Mouse (Mus musculus): ENCODE data around the gene Depdc1b.

Depdc1b gene

DNA sequence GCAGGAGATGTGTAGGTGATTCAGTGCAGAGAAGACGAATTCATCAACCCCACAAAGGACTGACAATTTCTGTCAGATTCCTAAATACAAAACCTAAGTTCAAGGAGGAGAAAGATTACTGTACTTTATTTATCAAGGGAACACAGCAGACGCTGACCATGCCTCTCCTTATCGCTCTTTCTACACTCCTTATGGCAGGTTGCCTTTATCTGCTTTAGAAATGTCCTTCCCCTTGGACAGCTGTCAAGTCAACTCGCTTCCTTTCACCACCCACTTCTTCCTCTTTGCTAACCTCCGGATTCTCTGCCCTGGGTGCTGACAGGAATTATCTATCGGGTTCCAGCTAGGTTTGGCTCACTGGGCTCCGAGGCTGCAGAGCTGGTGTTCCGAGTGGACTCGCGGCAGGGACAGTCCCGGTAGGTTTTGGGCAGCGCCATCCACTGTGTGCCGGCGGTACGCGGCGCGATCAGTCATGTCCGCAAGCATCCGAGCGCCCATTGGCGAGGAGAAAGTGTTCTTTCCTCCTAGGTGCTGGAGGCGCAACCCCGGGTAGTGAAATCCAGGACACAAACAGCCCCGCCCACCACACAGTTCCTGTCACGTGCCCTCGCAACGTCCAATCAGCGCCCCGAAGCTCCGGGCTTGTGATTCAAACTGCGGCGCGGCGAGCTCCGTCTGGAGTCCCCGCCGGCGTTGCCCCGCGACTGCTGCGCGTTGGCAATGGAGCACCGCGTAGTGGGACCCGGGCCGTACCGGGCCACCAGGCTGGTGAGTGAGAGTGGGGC, at the start of gene Depdc1b:
Depdc1b (plus strand) TSS at position 631 of the 785 bp plus-strand sequence.
- DNase-seq (ENCODE audit: low spot score in 2 of 2): peak; percentile 91 to 92

DNA sequence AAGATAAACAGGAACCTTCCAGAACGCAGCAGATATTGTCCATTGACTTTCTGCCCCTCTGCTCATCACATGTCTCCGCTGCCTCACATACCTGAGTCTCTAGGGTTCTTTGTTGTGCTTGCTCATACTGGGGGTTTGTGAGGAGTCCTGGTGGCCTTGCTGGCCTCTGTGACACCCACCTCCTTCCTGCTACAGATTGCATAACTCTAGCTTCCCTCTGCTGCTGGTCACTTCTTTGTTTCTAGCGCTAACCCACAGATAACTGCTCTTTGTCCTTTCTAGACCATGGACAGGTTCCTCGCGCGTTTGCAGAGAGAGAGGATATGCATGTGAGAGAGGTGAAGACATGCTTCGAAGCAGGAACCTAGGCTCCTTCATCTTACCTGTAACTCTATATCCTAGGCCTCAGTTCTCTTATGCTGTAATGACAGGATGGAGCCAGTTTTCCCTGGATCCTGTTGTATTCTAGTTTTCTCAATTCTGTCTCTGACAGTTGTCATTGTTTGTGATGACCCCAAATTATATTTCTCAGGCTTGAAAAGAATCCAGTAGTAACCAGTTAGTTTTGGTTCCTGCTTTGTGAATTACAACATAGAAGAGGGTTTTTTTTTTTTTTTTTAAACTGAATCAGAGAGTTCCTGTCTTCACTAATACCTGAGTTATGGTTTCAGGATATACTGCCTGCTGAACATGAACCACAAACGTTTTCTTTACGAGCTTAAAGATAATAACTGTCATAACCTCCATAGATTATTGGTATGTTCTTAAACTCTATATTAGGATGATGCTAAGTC, 48.1 kb upstream of the Depdc1b start:
- no peak for DNase-seq (ENCODE audit: low spot score in 2 of 2)

DNA sequence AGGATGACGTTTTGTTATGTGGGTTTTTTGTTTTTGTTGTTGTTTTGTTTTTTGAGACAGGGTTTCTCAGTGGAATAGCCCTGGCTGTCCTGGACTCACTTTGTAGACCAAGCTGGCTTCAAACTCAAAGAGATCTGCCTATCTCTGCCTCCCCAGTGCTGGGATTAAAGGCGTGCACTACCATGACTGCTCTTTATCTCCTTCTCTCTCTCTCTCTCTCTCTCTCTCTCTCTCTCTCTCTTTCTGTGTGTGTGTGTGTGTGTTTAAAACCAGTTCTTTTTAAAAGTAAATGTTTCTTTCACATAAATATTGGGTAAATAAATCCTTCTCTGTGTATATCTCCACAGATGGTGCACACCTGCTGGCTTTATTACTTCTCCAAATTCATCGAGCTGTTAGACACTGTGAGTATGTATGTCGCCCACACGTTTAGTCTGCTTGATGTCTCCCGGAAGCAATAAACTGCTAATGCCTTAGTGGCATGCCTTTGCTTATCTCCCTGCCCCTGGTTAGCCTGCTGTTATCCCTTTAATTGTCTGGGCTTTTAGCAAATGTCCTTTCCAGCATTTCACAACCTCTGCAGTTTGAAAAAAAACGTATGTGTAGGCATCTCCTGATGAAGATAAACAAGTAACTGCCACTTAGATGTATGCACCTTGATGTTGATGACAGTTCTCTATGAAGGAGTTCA, 44.5 kb upstream of the Depdc1b start:
- no peak for DNase-seq (ENCODE audit: low spot score in 2 of 2)

DNA sequence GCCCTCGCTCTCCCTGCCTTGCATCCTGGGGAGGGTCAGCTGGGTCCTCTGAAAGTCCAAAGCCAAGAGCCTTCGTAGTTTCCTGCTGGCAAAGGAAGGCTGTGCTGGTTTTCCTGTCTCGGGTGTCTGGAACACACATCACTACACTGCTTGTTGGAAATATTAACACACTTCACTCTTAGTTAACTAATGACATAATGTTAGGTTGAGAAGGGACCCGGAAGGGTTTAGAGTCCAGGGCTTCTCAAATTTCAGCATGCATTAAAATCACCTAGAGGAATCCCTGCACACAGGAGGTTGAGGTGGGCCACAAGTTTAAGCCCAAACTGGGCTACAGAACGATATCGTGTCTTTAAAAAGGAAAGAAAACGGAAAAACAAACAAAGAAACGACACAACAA, 43.8 kb upstream of the Depdc1b start:
- DNase-seq (ENCODE audit: low spot score in 2 of 2): no peak

DNA sequence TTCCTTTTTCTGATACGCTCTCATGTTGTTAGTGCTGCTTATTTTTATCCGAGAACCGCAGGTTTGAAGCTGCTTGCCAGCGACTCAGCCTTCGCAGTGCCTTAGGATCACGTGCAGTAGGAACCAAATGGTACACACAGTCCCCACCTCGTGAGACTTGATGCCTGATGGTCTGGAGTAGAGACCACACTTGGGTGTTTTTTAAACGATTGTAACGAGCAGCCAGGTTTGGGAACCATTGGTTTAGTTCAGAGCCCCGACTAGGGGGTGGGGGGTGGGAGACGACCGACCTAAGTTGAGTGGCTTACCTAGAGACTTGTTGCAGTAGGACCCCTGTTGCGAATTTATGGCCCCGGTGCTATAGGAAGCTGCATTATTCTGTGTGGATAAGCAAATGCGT, 43.1 kb upstream of the Depdc1b start:
- no peak for DNase-seq (ENCODE audit: low spot score in 2 of 2)

DNA sequence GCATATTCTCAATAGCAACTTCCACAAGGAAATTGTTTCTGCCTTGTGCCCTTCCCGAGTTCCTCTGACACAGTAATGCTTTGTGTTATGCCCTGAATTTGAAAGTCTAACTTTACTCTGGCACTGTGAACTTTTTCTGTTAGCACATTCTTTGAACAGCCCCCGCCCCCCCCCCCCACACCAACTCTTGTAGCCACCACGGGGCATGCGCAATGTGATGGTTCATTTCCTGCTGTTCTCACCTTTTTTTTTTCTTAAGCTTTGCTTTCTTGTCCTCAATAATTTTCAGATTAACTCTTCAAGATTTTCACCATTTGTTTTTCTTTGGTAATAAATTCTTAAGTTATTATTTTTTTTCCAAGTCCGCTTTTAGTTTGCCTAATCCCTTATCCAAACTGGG, 42.7 kb upstream of the Depdc1b start:
- DNase-seq (ENCODE audit: low spot score in 2 of 2): no peak

DNA sequence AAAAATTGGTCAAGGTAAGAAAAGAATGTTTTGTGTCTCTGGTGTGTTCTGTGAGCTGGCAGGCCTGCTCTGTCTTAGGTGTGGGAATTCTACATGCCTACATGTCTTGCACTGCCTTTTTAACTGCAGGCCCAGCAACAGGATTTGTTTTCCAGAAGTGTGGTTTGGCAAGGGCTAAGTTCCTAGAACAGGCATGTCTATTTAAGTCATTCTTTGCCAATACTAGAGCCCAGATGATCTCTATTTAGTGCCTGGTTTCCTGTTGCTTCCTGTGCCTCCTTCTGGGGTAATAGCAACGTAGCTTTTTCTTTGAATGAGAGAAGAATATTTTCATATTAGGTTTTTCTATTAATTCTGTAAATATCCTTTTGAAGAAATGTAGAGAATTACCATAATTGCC, 39.6 kb upstream of the Depdc1b start:
- no peak for DNase-seq (ENCODE audit: low spot score in 2 of 2)

DNA sequence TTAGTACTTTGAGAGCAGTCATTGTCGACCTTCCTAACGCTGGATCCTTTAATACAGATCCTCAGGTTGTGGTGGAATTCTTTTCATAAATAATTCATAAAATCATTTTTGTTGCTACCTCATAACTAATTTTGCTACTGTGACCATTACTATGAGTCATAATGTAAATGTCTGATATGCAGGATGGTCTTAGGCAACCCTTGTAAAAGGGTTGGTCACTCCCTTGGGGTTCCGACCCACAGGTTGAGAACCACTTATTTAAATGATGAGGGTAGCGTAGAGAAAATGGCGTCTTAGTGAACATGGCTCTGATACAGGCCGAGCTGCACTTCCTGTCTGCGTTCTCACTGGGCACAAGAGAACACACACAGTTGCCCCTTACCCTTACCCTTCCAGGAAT, 38.8 kb upstream of the Depdc1b start:
- no peak for DNase-seq (ENCODE audit: low spot score in 2 of 2)

DNA sequence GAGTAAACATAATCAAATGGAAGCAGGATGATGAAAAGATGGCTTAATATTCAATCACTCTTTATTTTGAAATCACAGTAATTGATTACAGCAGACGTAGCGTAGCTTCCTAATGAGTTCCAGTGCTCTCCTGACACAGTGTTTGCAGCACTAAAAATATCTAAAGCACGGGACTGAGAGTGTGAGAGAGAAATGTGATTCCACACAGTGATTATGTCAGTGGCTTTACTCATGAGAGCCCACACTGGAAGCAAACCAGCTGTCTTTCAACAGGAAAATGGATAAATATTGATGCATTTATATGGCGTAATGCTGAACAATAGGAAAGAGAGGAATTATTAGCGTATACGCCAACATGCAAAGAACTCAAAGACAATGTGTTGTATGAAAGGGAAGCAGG, 37.5 kb upstream of the Depdc1b start:
- DNase-seq (ENCODE audit: low spot score in 2 of 2): no peak

DNA sequence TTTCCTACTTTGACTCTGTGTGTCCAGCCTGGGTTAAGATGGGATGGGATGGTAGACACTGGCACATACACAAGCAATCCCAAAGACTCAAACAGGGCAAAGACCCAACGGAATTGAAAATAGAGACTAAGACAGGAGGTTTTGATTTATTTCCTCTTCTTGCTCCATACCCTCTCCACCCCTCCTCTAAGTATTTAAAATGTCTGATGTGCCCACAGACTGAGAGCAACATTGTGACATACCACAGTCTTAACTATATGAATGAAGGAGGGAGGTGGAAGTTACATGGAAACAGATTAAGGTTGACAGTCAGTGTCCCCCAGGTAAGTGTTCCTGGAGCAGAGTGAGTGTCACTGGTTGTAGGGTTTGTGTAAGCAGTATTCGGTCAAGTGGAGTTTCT, 31.8 kb upstream of the Depdc1b start:
- no peak for DNase-seq (ENCODE audit: low spot score in 2 of 2)

DNA sequence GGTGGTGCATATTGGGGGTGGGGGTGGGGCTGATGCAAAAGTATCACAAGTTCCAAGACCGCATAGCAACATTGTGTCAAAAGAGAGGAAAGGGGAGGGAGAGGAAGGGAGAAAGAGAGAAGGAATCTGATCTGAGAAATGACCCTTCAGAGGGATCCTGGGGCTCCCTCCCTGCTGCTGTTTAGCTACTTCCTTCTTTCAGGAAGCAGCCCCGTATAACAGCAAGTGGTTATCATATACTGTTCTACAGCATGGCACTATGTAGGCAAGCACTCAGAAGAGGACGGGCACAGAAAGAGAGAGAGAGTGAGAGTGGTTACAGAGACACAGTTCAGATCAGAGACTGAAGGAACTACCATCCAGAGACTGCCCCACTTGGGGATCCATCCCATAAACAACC, 28.2 kb upstream of the Depdc1b start:
- no peak for DNase-seq (ENCODE audit: low spot score in 2 of 2)

DNA sequence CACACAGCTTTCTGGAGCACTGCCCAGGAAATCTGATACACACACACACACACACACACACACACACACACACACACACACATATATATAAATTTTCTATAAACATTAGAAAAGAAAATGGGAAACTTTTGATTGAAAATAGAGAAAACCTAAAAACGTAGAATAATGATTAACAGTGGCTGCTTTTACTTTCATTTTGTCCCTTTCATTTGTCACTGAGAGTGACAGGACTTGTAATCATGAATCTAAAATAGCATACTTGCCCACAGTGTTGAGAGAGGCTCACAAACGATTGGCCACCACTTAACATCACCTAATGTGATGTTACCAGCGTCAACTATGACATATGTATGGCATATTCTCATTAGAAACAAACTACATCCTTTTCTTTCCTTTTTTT, 26.7 kb upstream of the Depdc1b start:
- DNase-seq (ENCODE audit: low spot score in 2 of 2): no peak

DNA sequence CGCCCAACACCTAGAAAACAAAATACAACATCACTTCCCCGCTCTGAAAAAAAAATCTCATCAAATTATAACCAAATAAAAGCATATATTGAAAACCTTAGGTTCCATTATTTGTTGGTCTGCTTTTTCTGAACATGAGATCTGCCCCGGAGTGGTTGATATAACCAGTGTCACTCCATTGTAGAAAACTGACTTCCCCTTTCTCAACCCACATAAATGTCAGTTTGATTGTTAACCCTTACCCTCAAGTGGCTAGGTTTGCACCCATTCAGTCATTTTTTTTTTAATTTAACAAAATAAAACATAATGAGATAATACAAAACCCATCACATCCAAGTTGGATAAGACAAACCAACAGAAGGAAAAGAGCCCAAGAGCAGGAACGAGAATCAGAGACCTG, 25.8 kb upstream of the Depdc1b start:
- no peak for DNase-seq (ENCODE audit: low spot score in 2 of 2)

DNA sequence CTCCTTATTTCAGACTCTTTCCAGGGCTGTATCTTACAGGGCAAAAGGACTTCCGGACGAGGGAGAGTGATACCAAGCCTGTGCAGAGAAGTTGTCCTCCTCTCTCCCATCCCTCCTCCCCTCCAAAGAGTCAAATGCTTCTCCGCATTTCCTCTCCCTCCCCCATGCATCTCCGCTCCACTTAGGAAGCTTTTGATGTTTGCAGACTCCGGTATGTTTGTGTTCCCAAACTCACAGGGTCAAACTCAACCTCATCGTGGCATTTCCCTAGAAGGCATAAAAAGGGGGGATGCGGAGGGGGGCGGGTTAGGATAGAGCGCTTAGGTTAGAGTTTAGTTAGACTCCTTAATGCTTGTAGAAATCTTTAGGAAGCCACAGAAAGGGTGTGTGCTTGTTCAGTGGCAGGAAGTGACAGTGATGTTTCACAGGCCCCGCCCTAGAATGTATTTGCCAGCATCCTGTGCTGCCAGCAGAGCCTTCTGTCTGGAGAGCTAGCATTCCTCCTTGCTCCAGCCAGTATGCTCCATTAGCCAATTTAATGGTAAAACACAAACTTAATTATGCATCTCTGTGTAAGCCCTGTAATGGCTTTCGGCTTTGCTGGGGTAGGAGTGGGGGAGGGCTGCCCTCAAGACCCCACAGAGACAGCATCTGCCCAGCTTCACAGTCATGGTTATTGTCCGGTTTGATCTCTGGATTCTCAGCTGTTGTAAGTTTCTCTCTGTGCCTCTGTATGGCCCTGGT, 18.6 kb upstream of the Depdc1b start:
- peak in 1 of 2 experiments; percentile 3 for DNase-seq (ENCODE audit: low spot score in 2 of 2)

DNA sequence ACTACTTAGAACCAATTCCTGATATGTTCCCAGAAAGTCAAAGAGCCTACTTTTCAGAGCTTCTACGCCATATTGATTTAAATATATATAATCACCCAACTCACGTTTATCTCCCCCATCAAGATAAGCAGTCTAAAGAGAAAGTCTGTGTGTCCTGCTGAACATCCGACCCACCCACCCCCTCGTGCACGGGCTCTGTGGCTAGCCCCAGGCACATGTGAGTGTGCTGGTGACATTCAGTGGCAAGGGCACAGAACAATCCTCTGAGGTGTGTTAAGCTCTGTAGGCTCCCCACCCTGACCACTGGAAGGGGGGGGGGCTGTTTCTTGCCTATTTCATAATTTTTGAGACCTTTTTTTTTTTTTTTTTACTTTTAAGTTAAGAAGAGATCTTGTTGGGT, 17.9 kb upstream of the Depdc1b start:
- no peak for DNase-seq (ENCODE audit: low spot score in 2 of 2)

DNA sequence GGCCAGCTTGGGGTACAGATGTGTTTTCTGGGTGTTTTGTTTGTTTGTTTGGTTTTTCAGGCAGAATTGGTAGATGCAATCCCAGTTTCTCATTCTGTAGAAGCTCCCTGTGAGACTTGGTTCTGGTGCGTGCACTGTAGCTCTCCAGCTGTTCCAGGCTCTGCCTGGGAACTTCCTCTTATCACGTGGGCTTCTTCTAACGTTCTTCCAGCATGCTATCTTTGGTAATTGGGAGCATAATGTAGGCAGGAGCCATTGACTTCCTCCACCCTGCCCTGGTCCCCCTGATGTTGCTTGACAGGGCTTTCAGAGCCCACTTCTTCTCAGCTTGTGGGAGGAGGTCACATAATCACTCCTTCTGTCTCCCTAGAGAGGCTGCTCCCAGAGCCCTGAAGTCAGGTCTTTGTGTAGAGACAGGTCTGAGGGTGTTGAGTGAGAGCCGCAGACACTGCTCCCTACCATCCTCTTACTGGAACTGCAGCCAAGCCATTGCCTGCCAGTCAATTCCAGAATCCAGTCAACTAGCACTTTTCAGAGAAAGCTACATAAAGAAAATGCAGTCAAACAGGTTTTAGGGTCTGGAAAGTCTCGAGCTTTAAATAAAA, 15.7 kb upstream of the Depdc1b start:
- DNase-seq (ENCODE audit: low spot score in 2 of 2): no peak

DNA sequence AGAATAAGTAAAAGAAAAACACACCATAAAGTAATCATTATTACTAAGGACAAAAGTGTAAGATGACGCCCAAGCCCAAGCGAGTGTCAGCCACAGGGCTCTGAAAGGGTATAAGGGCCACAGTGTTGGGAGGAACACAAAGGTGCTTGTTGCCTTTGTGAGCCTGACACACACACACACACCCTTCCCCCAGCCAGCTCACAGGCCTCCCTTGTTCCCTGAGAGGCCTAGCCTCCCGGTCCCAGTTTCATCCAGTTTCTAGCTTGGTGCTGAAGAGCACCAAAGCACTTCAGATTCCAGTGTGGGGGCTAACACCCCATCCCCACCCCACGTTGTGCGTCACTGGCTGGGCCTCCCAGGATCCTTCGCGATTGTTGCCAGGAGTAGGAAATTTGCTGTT, 14.7 kb upstream of the Depdc1b start:
- no peak for DNase-seq (ENCODE audit: low spot score in 2 of 2)

DNA sequence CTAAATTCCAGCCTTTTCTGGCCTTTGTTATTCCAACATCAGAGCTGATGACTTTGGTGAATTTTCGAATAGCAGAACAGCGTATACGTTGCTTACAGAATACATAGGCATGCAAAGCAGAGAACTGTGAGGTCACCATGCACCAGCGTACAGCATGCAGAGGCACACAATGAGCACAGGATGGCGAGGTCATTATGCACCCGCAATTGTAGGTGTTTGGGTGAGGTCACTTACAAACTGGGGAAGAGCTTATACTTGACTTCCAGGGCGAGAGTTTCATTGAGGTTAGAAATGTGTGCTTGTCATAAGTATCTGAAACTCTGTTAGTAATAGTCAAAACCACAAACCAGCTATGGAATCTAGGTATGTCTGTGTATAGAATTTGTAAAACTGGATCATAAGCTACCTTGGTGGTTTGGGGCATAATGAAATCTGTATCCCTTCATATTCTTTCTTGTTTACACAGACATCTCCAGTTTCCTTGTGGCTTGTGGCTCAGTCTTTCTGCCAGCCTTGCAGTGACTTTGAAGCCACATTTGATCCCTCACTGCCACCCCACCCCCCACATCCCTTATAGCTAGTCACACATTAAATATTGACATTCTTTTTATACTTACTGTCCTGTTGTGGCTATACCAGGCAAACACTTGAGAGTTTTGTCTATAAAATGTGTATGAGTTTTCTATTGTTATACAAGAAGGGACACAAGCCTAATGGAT, 13.0 kb upstream of the Depdc1b start:
- DNase-seq (ENCODE audit: low spot score in 2 of 2): no peak

DNA sequence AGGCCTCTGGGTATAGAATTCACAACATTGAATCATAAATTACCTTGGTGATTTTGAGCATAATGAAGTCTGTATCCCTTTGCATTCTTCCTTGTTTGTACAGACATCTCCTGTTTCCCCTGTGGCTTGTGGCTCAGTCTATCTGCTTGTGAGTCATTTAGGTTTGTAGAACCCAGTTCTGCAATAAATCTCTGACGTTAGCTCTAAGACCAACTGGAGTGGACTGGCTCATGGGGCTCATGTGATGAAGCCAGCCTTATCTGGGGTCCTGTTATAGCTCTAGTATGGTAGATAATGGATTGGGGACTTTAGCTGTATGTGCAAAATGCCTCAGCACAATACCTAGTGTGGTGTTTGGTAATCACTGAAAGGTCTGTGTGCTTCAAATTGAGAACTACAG, 12.3 kb upstream of the Depdc1b start:
- DNase-seq (ENCODE audit: low spot score in 2 of 2): no peak

DNA sequence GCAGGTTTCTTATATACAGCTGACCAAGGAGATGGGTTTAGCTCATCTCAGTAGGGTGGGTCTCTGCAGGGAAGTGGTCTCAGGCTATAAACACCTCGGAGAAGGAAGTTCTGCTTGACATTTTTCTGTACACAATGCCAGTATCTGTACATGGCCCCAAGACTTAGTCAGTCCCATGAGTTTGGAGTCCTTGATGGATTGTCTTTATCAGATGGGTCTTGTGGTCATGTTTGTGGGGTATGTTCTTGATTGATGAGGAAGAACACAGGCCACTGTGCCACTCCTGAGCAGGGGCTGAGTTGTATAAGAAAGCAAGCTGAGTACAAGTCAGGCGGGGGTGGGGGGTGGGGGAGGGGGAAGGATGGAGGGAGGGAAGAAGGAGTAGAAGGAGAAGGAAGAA, 11.5 kb upstream of the Depdc1b start:
- DNase-seq (ENCODE audit: low spot score in 2 of 2): no peak

DNA sequence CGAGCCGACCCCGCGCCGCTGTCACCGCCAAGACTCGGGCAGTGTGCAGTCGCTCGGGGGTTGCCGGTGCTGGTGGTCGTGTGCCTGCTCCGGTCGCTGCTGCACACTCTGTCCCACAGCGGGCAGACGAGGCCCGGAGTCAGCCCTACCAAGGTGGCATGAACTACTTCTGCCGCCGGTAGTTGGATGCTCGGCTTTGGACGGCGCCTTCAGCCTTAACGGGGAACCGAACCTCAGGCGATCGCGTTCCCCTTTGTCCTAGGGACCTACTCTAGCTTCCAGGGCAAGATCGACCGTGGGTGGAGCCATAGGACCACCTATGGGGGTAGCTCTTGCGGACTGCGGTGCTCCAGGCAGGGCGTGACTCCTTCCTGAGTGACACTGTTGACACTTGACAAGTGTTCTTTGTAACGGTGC, 363 bp downstream of the Depdc1b start:
- peak in 1 of 2 experiments; percentile 9 for DNase-seq (ENCODE audit: low spot score in 2 of 2)

All from cerebellum, postnatal 4 days (tissue).